Mouse (Mus musculus): ENCODE data around the gene Tpgs1.

- peak; percentile 88 for TF ChIP-seq CTCF (IDR thresholded peaks at IDR 0.05; ENCODE audit: low read depth, low read length)
- no peak for TF ChIP-seq POLR2A (IDR thresholded peaks at IDR 0.05; ENCODE audit: insufficient read depth, low read length)
Observed at GRCm38 (mm10) chr10:79712499-79713126, 43.4 kb downstream of the Tpgs1 start.

Data from ES-Bruce4 (cell line).